Mouse (Mus musculus) c-Kit-positive CD71-negative TER-119-negative erythroid progenitor cells, embryonic 14.5 days (primary cell): ENCODE data around the gene Mndal.
"Not testable (repeated sequence)": the region's sequence is repeated elsewhere in the genome, so short reads cannot be mapped to it uniquely, and the experiment has no call there.

Experiments used
- DNase-seq: peaks from one replicate; pipeline ENCODE4 v3.0.0-alpha.2; 2013; ENCODE audit warnings: low read depth

The Mndal gene

DNA sequence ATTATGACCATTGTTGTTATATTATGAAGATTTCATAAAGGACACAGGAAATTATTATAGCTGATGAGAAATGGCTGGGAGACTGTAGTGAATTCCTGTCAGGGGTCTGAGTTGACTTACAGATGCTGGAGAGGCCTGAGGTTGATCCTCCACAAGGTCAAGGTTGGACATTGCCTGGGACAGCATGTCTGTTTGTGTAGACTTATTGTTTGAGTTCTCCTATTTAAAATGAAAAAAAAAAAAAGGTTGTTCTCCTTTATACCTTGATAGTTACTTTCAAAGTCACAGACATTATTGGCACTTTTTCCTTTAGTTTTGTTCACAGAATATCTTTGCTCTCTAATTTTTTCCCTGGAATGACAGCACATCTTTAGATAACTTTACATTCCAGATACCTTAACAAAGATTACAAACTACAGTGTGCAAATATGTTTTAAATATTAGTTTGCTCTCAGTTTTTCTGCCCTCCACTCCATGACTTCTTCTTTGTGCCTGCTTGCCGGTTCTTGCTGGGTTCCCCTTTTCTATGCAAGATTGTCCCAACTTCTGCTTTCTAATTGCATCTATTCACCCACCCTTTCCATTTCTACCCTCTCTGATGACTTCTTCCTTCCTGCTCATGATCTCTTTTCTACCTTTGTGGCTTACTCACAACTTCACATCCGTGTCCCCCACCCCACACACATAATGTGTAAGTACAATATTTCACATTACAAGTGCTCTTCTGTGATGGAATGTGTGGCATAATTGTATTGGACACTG lies 55.1 kb downstream of the Mndal start:
- not testable (repeated sequence) for DNase-seq

DNA sequence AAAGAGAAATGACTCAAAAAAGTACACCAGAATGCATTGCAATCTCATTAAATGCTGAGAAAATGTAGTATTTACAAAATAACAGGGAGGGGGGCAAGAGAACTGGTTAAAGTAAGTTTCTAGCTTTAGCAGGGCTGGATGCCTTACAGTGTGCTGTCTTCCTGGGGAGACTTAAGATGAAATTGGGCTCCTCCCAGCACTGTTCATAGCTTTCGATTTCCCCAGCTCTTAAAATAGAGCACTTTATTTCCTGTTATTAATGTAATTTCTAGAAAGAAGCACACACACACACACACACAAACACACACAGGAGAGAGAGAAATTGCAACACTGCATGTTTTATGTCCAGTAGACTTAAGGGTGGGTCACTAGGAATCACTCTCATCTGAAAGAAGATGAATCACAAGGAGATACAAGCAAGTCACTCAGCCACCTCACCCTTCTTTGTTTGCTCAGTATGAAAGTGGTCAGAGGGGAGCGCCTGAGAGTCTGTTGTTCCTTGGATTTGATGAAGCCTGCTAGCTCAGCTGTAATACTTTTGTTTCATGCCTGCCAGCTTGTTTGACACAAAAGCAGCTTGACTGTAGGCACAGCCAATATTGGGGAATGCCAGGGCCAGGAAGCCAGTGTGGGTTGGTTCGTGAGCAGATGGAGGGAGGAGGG lies 62.2 kb downstream of the Mndal start:
- DNase-seq = not testable (repeated sequence)

DNA sequence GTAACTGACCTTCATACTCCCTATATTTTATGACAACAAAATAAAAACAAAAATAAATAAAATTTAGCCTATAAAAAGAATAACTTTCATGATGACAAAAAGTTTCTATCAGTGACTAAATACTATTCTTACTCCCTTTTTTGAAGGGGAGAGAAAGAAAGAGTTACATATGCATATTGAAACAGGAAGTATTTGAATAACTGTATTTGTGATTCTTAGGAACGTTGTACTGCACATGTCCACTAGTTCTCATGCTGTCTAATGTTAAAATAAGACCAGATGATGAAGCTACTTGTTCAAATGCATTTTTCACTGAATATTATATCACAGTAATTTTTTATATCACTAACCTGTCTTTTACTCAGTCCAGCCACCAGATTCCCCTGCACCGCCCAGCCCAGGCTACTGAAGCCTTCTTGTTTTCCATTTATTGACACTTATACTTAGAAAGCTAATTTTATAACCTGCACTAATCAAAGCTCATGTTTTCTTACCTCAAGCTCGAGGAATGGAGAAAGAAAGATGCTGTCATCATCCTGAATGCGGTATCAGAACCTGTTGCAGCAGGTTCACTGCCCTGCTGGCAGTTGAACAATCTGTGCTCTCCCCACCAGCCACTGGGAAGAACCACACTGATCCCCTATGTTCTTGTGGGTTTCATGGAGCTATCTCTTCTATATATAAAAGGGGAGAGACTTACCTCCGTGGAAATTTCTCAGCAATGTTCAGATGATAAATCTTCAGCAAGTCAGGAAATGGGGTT lies 62.9 kb downstream of the Mndal start:
- DNase-seq = not testable (repeated sequence)

GRCm38 (mm10) chr1:173878264-173878663 lies 64.0 kb downstream of the Mndal start:
- DNase-seq = not testable (repeated sequence)

GRCm38 (mm10) chr1:173877125-173877524 lies 65.2 kb downstream of the Mndal start:
- DNase-seq = not testable (repeated sequence)

DNA sequence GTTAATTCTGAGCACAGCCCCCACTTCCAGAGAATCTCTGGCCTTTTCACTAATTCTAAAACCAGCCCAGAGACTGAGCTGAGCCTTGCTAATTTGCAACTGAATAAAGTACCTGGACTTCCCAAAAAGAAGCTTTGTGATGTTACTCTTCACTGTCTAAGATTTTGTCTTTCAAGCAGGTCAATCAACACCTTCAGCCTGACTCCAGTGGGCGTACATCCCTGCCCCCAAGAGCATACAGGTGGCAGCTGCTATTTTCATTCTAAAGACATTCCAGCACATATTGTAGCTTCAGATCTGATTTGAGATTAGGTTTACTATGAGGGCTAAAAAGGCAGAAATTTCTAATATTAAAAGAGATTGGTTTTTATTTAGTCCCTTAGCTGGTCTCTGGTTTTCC lies 73.7 kb downstream of the Mndal start:
- DNase-seq = not testable (repeated sequence)

GRCm38 (mm10) chr1:173866504-173866903 lies 75.8 kb downstream of the Mndal start:
- no peak for DNase-seq

DNA sequence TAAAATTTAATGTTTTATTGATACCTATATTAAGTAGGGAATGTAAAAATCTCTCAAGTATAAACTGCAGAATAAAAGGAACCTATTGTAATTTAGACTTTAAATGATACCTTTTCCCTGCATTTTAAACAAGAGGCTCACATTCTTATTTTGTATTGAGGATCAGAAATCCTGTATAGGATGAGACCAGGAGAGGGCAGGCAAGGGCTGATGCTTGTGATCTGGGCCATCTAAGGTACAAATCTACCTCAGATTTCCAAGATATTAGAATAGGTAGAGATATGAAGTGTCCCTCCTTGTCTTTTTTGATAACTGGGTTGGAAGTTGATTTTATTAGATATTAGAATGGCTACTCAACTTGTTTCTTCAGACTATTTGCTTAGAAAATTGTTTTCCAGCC lies 88.6 kb downstream of the Mndal start:
- DNase-seq = peak; percentile 6

- not testable (repeated sequence) for DNase-seq
Observed at GRCm38 (mm10) chr1:173852853-173853252, 89.4 kb downstream of the Mndal start.

- not testable (repeated sequence) for DNase-seq
Observed at GRCm38 (mm10) chr1:173846193-173846592, 96.1 kb downstream of the Mndal start.

DNA sequence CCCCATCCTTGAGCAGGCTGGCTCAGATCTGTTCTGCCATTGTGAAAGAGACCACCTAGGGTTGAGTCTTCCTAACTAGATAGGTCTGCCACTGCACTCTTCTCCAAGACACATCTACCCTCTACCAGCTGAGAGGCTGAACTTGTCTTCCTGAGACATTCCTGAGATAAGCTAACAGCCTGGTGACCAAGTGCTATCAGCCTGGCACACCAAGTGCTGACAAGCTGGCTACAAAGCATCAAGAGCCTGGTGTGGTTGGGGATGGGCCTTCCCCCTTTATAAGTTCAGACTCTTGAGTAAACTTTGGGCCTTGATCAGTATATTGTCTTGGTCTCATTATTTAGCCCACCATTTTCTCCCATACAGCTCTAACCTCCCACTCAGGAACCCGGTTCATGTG lies 97.5 kb downstream of the Mndal start:
- no peak for DNase-seq

GRCm38 (mm10) chr1:173821481-173821803 lies 120.8 kb downstream of the Mndal start:
- DNase-seq = not testable (repeated sequence)

- DNase-seq = not testable (repeated sequence)
Observed at GRCm38 (mm10) chr1:173820794-173821480, 121.4 kb downstream of the Mndal start.

DNA sequence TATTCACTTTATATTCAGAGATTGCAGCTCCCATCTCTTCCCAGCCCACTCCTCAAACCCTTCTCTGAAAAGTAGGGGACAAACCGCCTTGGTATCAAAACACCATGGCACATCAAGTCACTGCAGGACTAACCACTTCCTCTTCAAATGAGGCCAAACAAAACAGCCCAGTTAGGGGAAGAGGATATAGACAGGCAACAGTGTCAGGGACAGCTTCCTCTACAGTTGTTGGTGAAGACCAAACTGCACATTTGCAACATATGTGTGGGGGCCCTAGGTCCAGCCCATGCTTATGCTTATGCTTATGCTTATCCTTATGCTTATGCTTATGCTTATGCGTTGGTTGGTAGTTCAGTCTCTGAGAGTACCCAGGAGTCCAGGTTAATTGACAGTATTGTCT lies 133.0 kb downstream of the Mndal start:
- peak; percentile 24 for DNase-seq

DNA sequence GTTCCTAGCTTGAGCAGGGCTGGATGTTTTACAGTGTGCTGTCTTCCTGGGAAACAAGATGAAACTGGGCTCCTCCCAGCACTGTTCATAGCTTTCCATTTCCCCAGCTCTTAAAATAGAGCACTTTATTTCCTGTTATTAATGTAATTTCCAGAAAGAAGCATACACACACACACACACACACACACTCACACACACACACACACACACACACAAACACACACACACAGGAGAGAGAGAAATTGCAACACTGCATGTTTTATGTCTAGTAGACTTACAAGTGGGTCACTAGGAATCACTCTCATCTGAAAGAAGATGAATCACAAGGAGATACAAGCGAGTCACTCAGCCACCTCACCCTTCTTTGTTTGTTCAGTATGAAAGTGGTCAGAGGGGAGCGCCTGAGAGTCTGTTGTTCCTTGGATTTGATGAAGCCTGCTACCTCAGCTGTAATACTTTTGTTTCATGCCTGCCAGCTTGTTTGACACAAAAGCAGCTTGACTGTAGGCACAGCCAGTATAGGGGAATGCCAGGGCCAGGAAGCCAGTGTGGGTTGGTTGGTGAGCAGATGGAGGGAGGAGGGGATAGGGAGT lies 139.5 kb downstream of the Mndal start:
- DNase-seq = not testable (repeated sequence)

GRCm38 (mm10) chr1:173802207-173802606 lies 140.1 kb downstream of the Mndal start:
- DNase-seq = not testable (repeated sequence)

GRCm38 (mm10) chr1:173801791-173802190 lies 140.5 kb downstream of the Mndal start:
- DNase-seq = not testable (repeated sequence)
